Mouse (Mus musculus) brain, embryonic 14.5 days (tissue): ENCODE data around the gene AI413582. TPM values are rescaled to one million over a fixed set of nuclear protein-coding genes. Genes with fewer than 3 reads are reported as not detected.
A peak's percentile ranks its signal among the peaks of the same experiment; 100 is the strongest.

ENCODE experiments used
- DNase-seq: peaks from one replicate; pipeline ENCODE4 v3.0.0-alpha.2; 2011; ENCODE audit warnings: low read depth
- CTCF ChIP-seq: fragments of 200-500 bp; IDR thresholded peaks from 2 replicates; pipeline ENCODE4 v1.5.1; 2012; ENCODE audit warnings: inconsistent platforms, mild to moderate bottlenecking, moderate library complexity, borderline replicate concordance; ENCODE audit not compliant: insufficient read depth, insufficient read length; ENCODE audit errors: extremely low read depth
- POLR2A ChIP-seq: fragments of 200-500 bp; IDR thresholded peaks from 2 replicates; pipeline ENCODE4 v1.6.1; 2012; ENCODE audit warnings: mild to moderate bottlenecking, inconsistent platforms, borderline replicate concordance; ENCODE audit not compliant: poor library complexity, insufficient read depth, insufficient read length, severe bottlenecking; ENCODE audit errors: extremely low read depth
- polyA plus RNA-seq: library from polyadenylated mRNA; depleted of rRNA; stranded (reverse); fragments of >200 nt; gene quantifications from 2 replicates; pipeline ENCODE4 v1.2.3, GENCODE M21; 2012

AI413582 gene
- polyA plus RNA-seq, 1 experiment, result 35.8 TPM

DNA sequence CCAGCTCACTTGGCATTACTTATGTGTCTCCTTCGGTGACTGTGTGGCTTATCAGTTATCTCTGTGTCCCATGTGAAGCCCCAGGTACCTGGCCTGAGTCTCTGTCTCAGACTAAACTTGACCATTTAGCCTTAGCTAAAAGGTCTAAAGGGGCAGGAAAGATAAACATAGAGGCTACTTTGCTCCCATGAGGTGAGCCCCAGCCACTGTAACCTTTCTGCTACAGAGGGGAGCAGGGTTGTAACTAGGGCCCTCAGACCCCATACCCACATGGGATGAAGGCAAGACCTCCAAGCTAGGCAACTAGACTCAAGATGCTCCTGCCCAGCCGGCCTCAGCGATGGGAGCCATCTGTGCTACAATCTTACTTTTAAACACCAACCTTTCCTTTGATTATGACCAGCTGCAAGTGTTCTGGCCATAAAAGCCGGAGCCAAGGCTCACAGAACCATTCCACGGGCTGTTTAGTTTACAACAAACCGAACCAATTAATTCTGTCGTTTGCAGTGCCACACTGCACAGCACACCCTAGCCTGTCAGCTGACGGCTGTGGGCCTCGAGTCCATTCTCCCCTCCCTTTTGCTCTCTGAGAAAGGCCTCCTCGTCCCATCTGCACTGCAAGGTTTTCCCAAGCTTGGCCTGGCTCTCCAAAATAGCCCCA, 9.7 kb upstream of the AI413582 start:
- DNase-seq, result no peak

GRCm38 (mm10) chr17:27574470-27575115, 9.0 kb upstream of the AI413582 start:
- DNase-seq, result peak; percentile 50
- TF ChIP-seq CTCF (no peak), POLR2A (no peak)

More for the DNA sequence above, 9.7 kb upstream of the AI413582 start:
- TF ChIP-seq CTCF (no peak), POLR2A (no peak)

- TF ChIP-seq CTCF (no peak), POLR2A (no peak)
- no peak for DNase-seq
Measured at GRCm38 (mm10) chr17:27573772-27574320, 8.3 kb upstream of the AI413582 start.

- DNase-seq, result no peak
- no peak for TF ChIP-seq POLR2A
- no peak for TF ChIP-seq CTCF
Measured at GRCm38 (mm10) chr17:27571315-27571714, 5.8 kb upstream of the AI413582 start.

DNA sequence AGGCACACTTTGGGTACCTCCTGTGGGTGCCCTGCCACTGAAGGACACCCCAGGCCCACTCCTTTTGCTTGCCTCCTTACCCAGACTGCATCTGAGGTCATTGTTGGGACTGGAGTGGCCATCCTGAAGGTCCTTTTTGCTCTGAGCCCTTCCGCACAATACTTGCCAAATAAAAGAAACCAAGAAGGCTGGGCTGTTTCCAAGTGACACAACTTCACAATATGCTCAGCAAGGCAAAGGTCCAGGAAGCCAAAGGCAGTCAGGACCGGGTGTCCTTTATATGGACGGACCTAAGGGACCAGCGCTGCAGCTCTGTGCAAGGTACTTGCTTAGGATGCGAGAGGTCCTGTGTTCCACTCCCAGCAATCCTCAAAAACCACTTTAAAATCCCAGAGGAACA, 2.7 kb upstream of the AI413582 start:
- no peak for DNase-seq
- TF ChIP-seq CTCF (no peak), POLR2A (no peak)

GRCm38 (mm10) chr17:27565942-27566267, 349 bp upstream of the AI413582 start:
- no peak for DNase-seq
- peak; percentile 68; the same call in 1 of the 2 replicates for TF ChIP-seq POLR2A
- TF ChIP-seq CTCF, result no peak

DNA sequence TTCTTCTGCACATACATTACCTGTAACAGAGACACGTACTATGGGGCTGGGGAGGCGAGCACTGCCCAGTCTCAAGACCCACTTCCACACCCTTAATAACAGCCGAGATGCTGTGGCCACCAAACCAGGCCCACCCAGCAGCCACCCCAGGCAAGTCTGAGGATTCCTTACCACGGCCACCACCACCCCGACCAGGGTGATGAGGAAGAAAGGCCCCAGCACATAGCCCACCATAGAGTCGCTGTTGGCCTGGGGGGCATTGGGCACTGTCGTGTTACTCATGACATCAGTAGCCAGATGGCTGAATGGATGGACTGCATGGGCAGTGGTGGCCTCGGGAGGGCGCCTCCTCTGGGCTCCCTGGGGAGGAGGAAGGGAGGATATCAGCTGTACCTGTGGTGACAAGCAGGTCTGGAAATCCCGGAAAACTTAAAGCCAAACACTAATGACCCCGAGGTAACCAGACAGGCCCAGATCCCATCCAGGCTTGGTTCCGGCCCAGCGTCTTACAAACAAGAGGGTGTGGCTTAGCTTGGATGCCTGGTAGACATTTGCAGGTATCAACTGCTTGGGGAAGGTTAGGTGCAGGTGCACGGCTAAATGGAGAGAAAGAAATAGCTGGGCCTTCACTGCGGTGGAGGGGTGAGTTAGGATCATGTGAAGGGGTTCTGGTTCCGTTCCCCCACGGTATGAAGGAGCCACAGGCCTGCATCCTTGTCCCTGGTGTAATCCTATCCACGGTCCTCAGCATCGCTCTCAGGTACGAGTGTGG, 979 bp downstream of the AI413582 start:
- no peak for DNase-seq
- TF ChIP-seq CTCF, result 0 out of 2 replicates have a peak, but pooled peaks have one; percentile 18
- TF ChIP-seq POLR2A, result no peak

DNA sequence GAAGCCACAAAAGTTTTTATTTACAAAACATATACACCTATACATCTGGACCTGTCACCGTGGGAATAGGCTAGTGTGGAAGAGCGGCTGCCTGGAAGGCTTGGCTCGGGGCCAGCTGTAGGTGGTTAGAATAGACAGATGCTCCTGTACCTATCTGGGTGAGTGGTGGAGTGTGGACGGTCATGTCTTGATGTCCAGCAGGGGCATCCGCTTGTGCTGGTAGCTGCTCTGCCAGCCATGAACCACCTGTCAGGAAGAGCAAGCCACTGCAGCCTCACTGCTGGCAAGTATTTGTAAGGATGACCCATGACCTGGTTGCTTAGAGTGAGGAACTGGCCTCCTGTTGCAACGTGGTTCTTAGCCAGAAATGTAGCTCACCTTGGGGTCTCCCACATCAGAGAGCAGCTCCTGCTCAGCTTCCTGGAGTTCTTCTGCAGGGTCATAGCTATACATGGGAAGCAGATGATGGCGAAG, 1.7 kb downstream of the AI413582 start:
- TF ChIP-seq CTCF (no peak), POLR2A (no peak)
- no peak for DNase-seq

GRCm38 (mm10) chr17:27561809-27562526, 3.6 kb downstream of the AI413582 start:
- peak; percentile 31 for DNase-seq
- no peak for TF ChIP-seq POLR2A
- TF ChIP-seq CTCF, result no peak

DNA sequence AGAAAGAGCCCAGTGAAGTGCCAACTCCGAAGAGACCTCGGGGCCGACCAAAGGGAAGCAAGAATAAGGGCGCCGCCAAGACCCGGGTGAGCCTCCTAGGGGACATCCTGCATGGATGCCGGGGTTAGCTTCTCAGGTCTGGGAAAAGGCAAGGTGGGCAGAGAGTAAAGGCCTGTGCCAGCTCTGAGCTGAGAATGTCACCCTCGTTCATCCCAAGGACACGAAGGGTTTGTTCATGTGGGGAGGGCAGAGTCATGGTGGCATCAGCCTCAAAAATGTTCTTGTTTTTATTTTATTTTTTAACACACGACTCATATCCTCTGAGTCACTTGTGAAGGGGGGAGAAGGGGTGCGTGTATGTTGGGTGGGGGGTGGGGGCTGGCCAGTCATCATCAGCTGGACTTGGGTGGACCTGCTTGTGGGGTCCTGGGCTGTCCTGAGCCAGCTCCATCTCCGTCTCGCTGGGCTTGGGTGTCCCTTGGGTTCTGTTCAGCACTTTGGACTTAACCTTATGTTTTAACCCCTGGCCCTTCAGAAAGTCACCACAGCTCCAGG, 4.6 kb downstream of the AI413582 start:
- no peak for DNase-seq
- no peak for TF ChIP-seq CTCF
- no peak for TF ChIP-seq POLR2A
